Mouse (Mus musculus) cerebellum, adult 2 months (tissue): ENCODE data around the gene Exoc5.

Experiments used
- CTCF ChIP-seq: fragments of 200-500 bp; IDR thresholded peaks from 2 replicates; pipeline ENCODE4 v1.5.1; 2011; ENCODE audit warnings: low read depth, mild to moderate bottlenecking, control low read depth, low read length, moderate library complexity, borderline replicate concordance; ENCODE audit not compliant: insufficient read depth
- POLR2A ChIP-seq: fragments of 200-500 bp; IDR thresholded peaks from 2 replicates; pipeline ENCODE4 v1.6.1; 2011; ENCODE audit warnings: low read length, control low read depth, borderline replicate concordance; ENCODE audit not compliant: insufficient read depth

DNA sequence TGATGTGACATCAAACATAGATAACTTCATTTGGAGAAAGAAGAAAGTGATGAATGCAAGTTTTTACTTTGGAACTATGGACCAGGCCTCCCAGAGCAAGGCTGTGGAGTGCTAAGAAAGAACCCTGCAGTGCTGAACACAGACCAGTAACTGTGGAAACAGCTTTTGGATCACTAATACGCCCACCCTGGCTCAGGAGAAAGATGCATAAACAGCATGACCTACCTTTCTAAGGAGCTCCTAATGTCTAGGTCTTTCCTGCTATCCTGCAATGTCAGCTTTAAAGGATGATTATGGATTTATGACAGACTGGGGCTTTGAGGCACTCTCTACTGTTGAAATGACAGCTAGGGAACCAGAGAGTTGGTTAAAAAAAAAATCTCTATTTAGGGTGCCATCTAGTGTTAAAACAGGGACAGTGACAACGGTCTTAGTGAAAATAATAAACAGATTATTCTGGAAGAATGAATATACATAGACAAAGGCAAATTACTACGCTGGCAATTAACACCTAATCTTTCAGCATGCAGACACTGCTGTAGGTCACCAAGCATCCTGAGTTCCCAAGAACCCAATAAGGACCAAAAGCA is 38.6 kb downstream of the Exoc5 start:
- TF ChIP-seq CTCF (no peak), POLR2A (no peak)
